Comparison of ENCODE assay signal across 9 mouse cellular contexts in genomic region chr16:23550346-23550980, GRCm38 (mm10). TPM values are rescaled to one million over a fixed set of nuclear protein-coding genes. Genes with fewer than 3 reads are reported as not detected.
DNase-seq lines count a peak whose midpoint lies in the region; ATAC-seq and TF ChIP-seq lines count a peak whose summit lies in the region.
"Had no signal": no experiment of that assay in that cellular context is flagged by ENCODE, and none has a peak within 500 bp of the region (broad histone marks: within the 10 kb centered on the region; RNA-seq: fewer than 3 reads in every experiment).

No protein-coding gene starts in this region.

- H3K9me3 ChIP-seq in CH12.LX (replicated peaks; ENCODE audit: low read length): no peaks in the 10 kb centered on the region
- H3K9me3 ChIP-seq: heart, embryonic 15.5 days had no signal

- dilution Hi-C loops in CH12.LX (cut with MboI; ENCODE audit: extremely low pct_ligation_motif_present, extremely low pct_unique_long_range_greater_than_20kb, low sequenced_read_pairs): no loop called here

- TF ChIP-seq POLR2A in CH12.LX (IDR thresholded peaks at IDR 0.05; ENCODE audit: low read depth, low read length): no peak

- TF ChIP-seq EP300 in CH12.LX (IDR thresholded peaks at IDR 0.05; ENCODE audit: low read length): no peak

- TF ChIP-seq CTCF in CH12.LX (conservative IDR thresholded peaks at IDR 0.05 in 1 of 2, IDR thresholded peaks at IDR 0.05 in 1 of 2; ENCODE audit: low read depth in 2 of 2, low read length in 2 of 2): peak; percentile 94 to 97

- no peaks in the 10 kb centered on the region for H3K79me2 ChIP-seq in CH12.LX (replicated peaks; ENCODE audit: control insufficient read depth, extremely low read depth, insufficient read depth, poor library complexity, severe bottlenecking)

- ATAC-seq in erythroid progenitor cell, adult 5-6 weeks (replicated peaks; ENCODE audit: low FRiP score, poor library complexity, severe bottlenecking): no peak

- in situ Hi-C loops in CH12.LX (cut with MboI; ENCODE audit: low pct_ligation_motif_present, low pct_unique_long_range_greater_than_20kb, low sequenced_read_pairs): no loop called here

- H3K36me3 ChIP-seq in CH12.LX (replicated peaks in 1 of 2; ENCODE audit: control insufficient read depth in 1 of 2, insufficient read depth in 1 of 2, low read length in 1 of 2): no peaks in the 10 kb centered on the region
- H3K36me3 ChIP-seq: heart, embryonic 15.5 days had no signal

- TF ChIP-seq RAD21 in CH12.LX (IDR thresholded peaks at IDR 0.05; ENCODE audit: low read depth, low read length): peak; percentile 95

- peaks cover 0 to 5% of the 10 kb centered on the region in 2 experiments; a peak in 2 of 4 replicates for H3K4me1 ChIP-seq in CH12.LX (ENCODE audit: control insufficient read depth in 1 of 2, insufficient read depth in 2 of 2)
- H3K4me1 ChIP-seq: heart, embryonic 15.5 days had no signal

- H3K9ac ChIP-seq in CH12.LX (ENCODE audit: insufficient read depth, low read depth): no peak overlapping the region
- H3K9ac ChIP-seq: heart, embryonic 15.5 days had no signal

- peak; percentile 77 for DNase-seq in CH12.LX (ENCODE audit: extremely low read depth)
- DNase-seq in adipocyte (ENCODE audit: low spot score): peak; percentile 81
- peak; percentile 84 for DNase-seq in embryo, embryonic 10 days (ENCODE audit: low spot score)
- DNase-seq in heart, postnatal 10 days: peak; percentile 68 to 73
- peak; percentile 29 for DNase-seq in layer of hippocampus, adult 9-10 months (ENCODE audit: low spot score)
- DNase-seq in lung, postnatal 4 days: peak; percentile 54 to 65
- peak; percentile 35 for DNase-seq in retina, postnatal 7 days (ENCODE audit: low read depth, low spot score)

- H3K27ac ChIP-seq in CH12.LX (ENCODE audit: insufficient read depth, low read depth): no peak overlapping the region
- H3K27ac ChIP-seq: heart, embryonic 15.5 days had no signal

- intact Hi-C loops in heart, postnatal 10 days (cut with DNase I): loop anchor here (1.0 to 5.0 kb wide), 4 partner anchors 82 to 403 kb away; no protein-coding TSS in a partner anchor

- H3K27me3 ChIP-seq in CH12.LX (replicated peaks): no peaks in the 10 kb centered on the region
- H3K27me3 ChIP-seq: heart, embryonic 15.5 days had no signal

- no peak overlapping the region for H3K4me3 ChIP-seq in CH12.LX (replicated peaks in 1 of 3; ENCODE audit: low read depth in 2 of 3, low read length in 2 of 3, poor library complexity in 1 of 3)
- H3K4me3 ChIP-seq: heart, embryonic 15.5 days had no signal

- no peak overlapping the region for H3K4me2 ChIP-seq in CH12.LX (ENCODE audit: insufficient read depth, low read depth, poor library complexity, severe bottlenecking)
- H3K4me2 ChIP-seq: heart, embryonic 15.5 days had no signal

TF ChIP-seq in CH12.LX, 34 proteins besides CTCF, POLR2A, EP300 and RAD21:
- peak; percentile 95 for TF ChIP-seq SMC3 (IDR thresholded peaks at IDR 0.05; ENCODE audit: low read depth, low read length)
- TF ChIP-seq ZNF384 (IDR thresholded peaks at IDR 0.05; ENCODE audit: low read depth, low read length): peak; percentile 94
- peak; percentile 82 for TF ChIP-seq ZC3H11A (IDR thresholded peaks at IDR 0.05; ENCODE audit: low read depth, low read length)
- TF ChIP-seq USF2 (conservative IDR thresholded peaks at IDR 0.05; ENCODE audit: low read depth, low read length): no peak
- peak; percentile 33; the same call in 1 of the 2 replicates for TF ChIP-seq NELFE (IDR thresholded peaks at IDR 0.05; ENCODE audit: low read depth, low read length)
- TF ChIP-seq JUND (conservative IDR thresholded peaks at IDR 0.05; ENCODE audit: low read depth, low read length): 0 out of 2 replicates have a peak, but pooled peaks have one; percentile 36

RNA-seq across cellular contexts. Expression of gene Masp1, which starts 29.8 kb away (rescaled TPM):
- total RNA-seq in CH12.LX (2012; rRNA removed) (0.08 TPM in 1 of 2 replicates, not detected in the other), CH12.LX (2014; rRNA removed) (0.11 and 0.15 TPM in 2 replicates)
- polyA plus RNA-seq in CH12.LX (2012; ENCODE audit: insufficient read length, low read depth): 0.34 and 0.42 TPM in 2 replicates
- 10 to 100 TPM; 24.5 TPM for total RNA-seq in heart, postnatal 10 days (2021)
- not detected in 2 replicates for total RNA-seq in erythroid progenitor cell, adult 5-6 weeks (2015; ENCODE audit: low replicate concordance)
- not detected in 2 replicates for total RNA-seq in erythroid progenitor cell, adult 5-6 weeks (2017; ENCODE audit: low replicate concordance)

RNA-seq across cellular contexts. Expression of gene Rtp4, which starts 30.4 kb away (rescaled TPM):
- total RNA-seq in CH12.LX (2012; rRNA removed): not detected in 2 replicates
- 0.28 TPM in 2 replicates for total RNA-seq in CH12.LX (2014; rRNA removed)
- polyA plus RNA-seq in CH12.LX (2012; ENCODE audit: insufficient read length, low read depth): 0.21 and 0.26 TPM in 2 replicates
- 1 to 10 TPM; 1.7 to 2.1 TPM for total RNA-seq in heart, postnatal 10 days (2021)
- 11.9 and 16.3 TPM in 2 replicates for total RNA-seq in erythroid progenitor cell, adult 5-6 weeks (2015; ENCODE audit: low replicate concordance)
- total RNA-seq in erythroid progenitor cell, adult 5-6 weeks (2017; ENCODE audit: low replicate concordance): 4.5 and 7.2 TPM in 2 replicates

Comparison
In these comparisons a context has a peak if more than half of its experiments do, and no peak if none do; other contexts are left out.
1. DNase-seq: peak in every context shown above with its lines; median percentile 84 in embryo, embryonic 10 days; 81 in adipocyte; 77 in CH12.LX; 70 in heart, postnatal 10 days; 60 in lung, postnatal 4 days; 35 in retina, postnatal 7 days; 29 in layer of hippocampus, adult 9-10 months.
2. RNA of gene Masp1, which starts 29.8 kb away (total RNA-seq): 24.5 TPM in heart, postnatal 10 days; 0.08 to 0.15 TPM in CH12.LX and not detected in erythroid progenitor cell, adult 5-6 weeks; every median in the first group is over 10 times any median in the second.